In genomic region chr5:100557537-100557936, GRCm38 (mm10) we compare ENCODE assay signal across 29 mouse cellular contexts. TPM values are rescaled to one million over a fixed set of nuclear protein-coding genes. Genes with fewer than 3 reads are reported as not detected.
DNase-seq lines count a peak whose midpoint lies in the region; ATAC-seq and TF ChIP-seq lines count a peak whose summit lies in the region.
"Had no signal": no experiment of that assay in that cellular context is flagged by ENCODE, and none has a peak within 500 bp of the region (broad histone marks: within the 10 kb centered on the region; RNA-seq: fewer than 3 reads in every experiment).

No protein-coding gene starts in this region.

- H3K27me3 ChIP-seq in cerebellum, adult 2 months (ENCODE audit: control insufficient read depth, insufficient read depth, low read length), result no peaks in the 10 kb centered on the region
- H3K27me3 ChIP-seq in forebrain, postnatal 0 days (ENCODE audit: insufficient read depth, low read length), result no peaks in the 10 kb centered on the region
- H3K27me3 ChIP-seq: embryonic facial prominence, embryonic 15.5 days; forebrain, embryonic 12.5 days; heart, embryonic 13.5 days; hindbrain, embryonic 15.5 days; liver, embryonic 15.5 days; lung, embryonic 15.5 days; midbrain, embryonic 12.5 days; neural tube, embryonic 13.5 days had no signal

- no peak overlapping the region for H3K27ac ChIP-seq in cerebellum, adult 2 months (ENCODE audit: insufficient read depth, low read length)
- no peak overlapping the region for H3K27ac ChIP-seq in forebrain, postnatal 0 days (ENCODE audit: low read depth, low read length)
- H3K27ac ChIP-seq: embryonic facial prominence, embryonic 10.5 days; embryonic facial prominence, embryonic 15.5 days; forebrain, embryonic 12.5 days; heart, embryonic 13.5 days; hindbrain, embryonic 15.5 days; layer of hippocampus, adult 2 months; liver, embryonic 15.5 days; lung, embryonic 15.5 days; midbrain, embryonic 12.5 days; neural tube, embryonic 13.5 days had no signal

- ATAC-seq in forebrain, postnatal 0 days, result no peak
- ATAC-seq: inflammation-experienced regulatory T-cells, adult 6 months had no signal

- WGBS in cerebellum, adult 2 months, result 64% methylated on average over 9 of the region's 9 CpGs
- WGBS in forebrain, postnatal 0 days, result 77% methylated on average over 9 of the region's 9 CpGs

- no peak overlapping the region for H3K4me3 ChIP-seq in cerebellum, adult 2 months (replicated peaks; ENCODE audit: insufficient read depth, low read depth, low read length)
- no peak overlapping the region for H3K4me3 ChIP-seq in forebrain, postnatal 0 days (ENCODE audit: low read depth, low read length)
- H3K4me3 ChIP-seq: embryonic facial prominence, embryonic 10.5 days; embryonic facial prominence, embryonic 15.5 days; forebrain, embryonic 12.5 days; heart, embryonic 13.5 days; hindbrain, embryonic 15.5 days; layer of hippocampus, adult 2 months; liver, embryonic 15.5 days; lung, embryonic 15.5 days; midbrain, embryonic 12.5 days; myocyte; neural tube, embryonic 13.5 days had no signal

- TF ChIP-seq CTCF in cerebellum, adult 2 months (IDR thresholded peaks at IDR 0.05; ENCODE audit: borderline replicate concordance, insufficient read depth, low read depth, low read length), result no peak
- TF ChIP-seq CTCF in forebrain, postnatal 0 days (IDR thresholded peaks at IDR 0.05; ENCODE audit: low read depth), result no peak

- no peak overlapping the region for H3K9ac ChIP-seq in forebrain, postnatal 0 days
- H3K9ac ChIP-seq: embryonic facial prominence, embryonic 15.5 days; forebrain, embryonic 12.5 days; heart, embryonic 13.5 days; hindbrain, embryonic 15.5 days; liver, embryonic 15.5 days; lung, embryonic 15.5 days; midbrain, embryonic 12.5 days; neural tube, embryonic 13.5 days had no signal

- no peaks in the 10 kb centered on the region for H3K9me3 ChIP-seq in forebrain, postnatal 0 days (ENCODE audit: low read length)
- H3K9me3 ChIP-seq: embryonic facial prominence, embryonic 10.5 days; embryonic facial prominence, embryonic 15.5 days; forebrain, embryonic 12.5 days; G1E; heart, embryonic 13.5 days; hindbrain, embryonic 15.5 days; liver, embryonic 15.5 days; lung, embryonic 15.5 days; midbrain, embryonic 12.5 days; neural tube, embryonic 13.5 days had no signal

- no peak for TF ChIP-seq POLR2A in cerebellum, adult 2 months (IDR thresholded peaks at IDR 0.05; ENCODE audit: borderline replicate concordance, insufficient read depth, low read length)

- peak; percentile 27 for DNase-seq in kidney, adult 11 months
- no peak for DNase-seq in kidney, adult 18-20 months
- peak; percentile 47 for DNase-seq in urinary bladder, postnatal 14 days (ENCODE audit: low spot score)
- no peak for DNase-seq in urinary bladder, adult 18-20 months (ENCODE audit: low spot score in 2 of 2)
- DNase-seq in kidney, postnatal 25 days, result peak; percentile 65 to 68
- no peak for DNase-seq in cerebellum, adult 2 months
- DNase-seq in natural killer cell, adult 2 months (ENCODE audit: low spot score in 2 of 2), result no peak
- DNase-seq in forebrain, postnatal 0 days, result no peak
- DNase-seq: adrenal gland, postnatal 14 days; cerebellum, adult 18-20 months; cerebellum, postnatal 14 days; gastrocnemius, postnatal 25 days; heart, postnatal 10 days; layer of hippocampus, postnatal 36 days; left cerebral cortex, postnatal 4 days; thymus, postnatal 4 days had no signal

- H3K4me1 ChIP-seq in cerebellum, adult 2 months (ENCODE audit: control insufficient read depth, insufficient read depth, low read length), result peaks cover 4% of the 10 kb centered on the region; the same call in 1 of the 2 replicates
- H3K4me1 ChIP-seq in forebrain, postnatal 0 days (ENCODE audit: insufficient read depth), result no peaks in the 10 kb centered on the region
- H3K4me1 ChIP-seq: embryonic facial prominence, embryonic 10.5 days; embryonic facial prominence, embryonic 15.5 days; forebrain, embryonic 12.5 days; heart, embryonic 13.5 days; hindbrain, embryonic 15.5 days; lung, embryonic 15.5 days; midbrain, embryonic 12.5 days; neural tube, embryonic 13.5 days had no signal

- no peak overlapping the region for H3K4me2 ChIP-seq in forebrain, postnatal 0 days (ENCODE audit: low read depth)
- H3K4me2 ChIP-seq: embryonic facial prominence, embryonic 15.5 days; forebrain, embryonic 12.5 days; heart, embryonic 13.5 days; hindbrain, embryonic 15.5 days; liver, embryonic 15.5 days; lung, embryonic 15.5 days; midbrain, embryonic 12.5 days; neural tube, embryonic 13.5 days had no signal

- H3K36me3 ChIP-seq in forebrain, postnatal 0 days (ENCODE audit: insufficient read depth), result no peaks in the 10 kb centered on the region
- H3K36me3 ChIP-seq: embryonic facial prominence, embryonic 10.5 days; embryonic facial prominence, embryonic 15.5 days; forebrain, embryonic 12.5 days; heart, embryonic 13.5 days; hindbrain, embryonic 15.5 days; lung, embryonic 15.5 days; midbrain, embryonic 12.5 days; neural tube, embryonic 13.5 days had no signal

RNA-seq across cellular contexts. Expression of gene Plac8, which starts 14.5 kb away (rescaled TPM):
- 0.72 and 0.74 TPM in 2 replicates for polyA plus RNA-seq in cerebellum, adult 2 months (2012; rRNA removed)
- 0.38 and 3.5 TPM in 2 replicates for total RNA-seq in forebrain, postnatal 0 days (2014; rRNA removed)
- polyA plus RNA-seq in forebrain, postnatal 0 days (2015; fragmentation: Nextera tagmentation; extraction: Ambion mirVana), result 1.5 and 2.0 TPM in 2 replicates
- total RNA-seq: layer of hippocampus, adult 2 months; layer of hippocampus, postnatal 36 days had no signal

RNA-seq across cellular contexts. Expression of gene Cops4, which starts 39.4 kb away (rescaled TPM):
- polyA plus RNA-seq in cerebellum, adult 2 months (2012; rRNA removed), result 86.3 and 87.4 TPM in 2 replicates
- 136 and 159 TPM in 2 replicates for total RNA-seq in forebrain, postnatal 0 days (2014; rRNA removed)
- polyA plus RNA-seq in forebrain, postnatal 0 days (2015; fragmentation: Nextera tagmentation; extraction: Ambion mirVana), result 172 and 184 TPM in 2 replicates

RNA-seq across cellular contexts. Expression of gene Lin54, which starts 57.1 kb away (rescaled TPM):
- 6.1 and 7.7 TPM in 2 replicates for polyA plus RNA-seq in cerebellum, adult 2 months (2012; rRNA removed)
- total RNA-seq in forebrain, postnatal 0 days (2014; rRNA removed), result 14.0 and 14.2 TPM in 2 replicates
- 4.8 and 7.2 TPM in 2 replicates for polyA plus RNA-seq in forebrain, postnatal 0 days (2015; fragmentation: Nextera tagmentation; extraction: Ambion mirVana)

Comparison
In these comparisons a context has a peak if more than half of its experiments do, and no peak if none do; other contexts are left out.
1. DNase-seq: peak in kidney, adult 11 months (single experiment), urinary bladder, postnatal 14 days (single experiment) and kidney, postnatal 25 days (2 of 2); none in kidney, adult 18-20 months (single experiment), urinary bladder, adult 18-20 months (0 of 2), cerebellum, adult 2 months (0 of 2), natural killer cell, adult 2 months (0 of 2) and forebrain, postnatal 0 days (single experiment).